Mouse (Mus musculus): ENCODE measurements around the gene Cct8l1.

DNA sequence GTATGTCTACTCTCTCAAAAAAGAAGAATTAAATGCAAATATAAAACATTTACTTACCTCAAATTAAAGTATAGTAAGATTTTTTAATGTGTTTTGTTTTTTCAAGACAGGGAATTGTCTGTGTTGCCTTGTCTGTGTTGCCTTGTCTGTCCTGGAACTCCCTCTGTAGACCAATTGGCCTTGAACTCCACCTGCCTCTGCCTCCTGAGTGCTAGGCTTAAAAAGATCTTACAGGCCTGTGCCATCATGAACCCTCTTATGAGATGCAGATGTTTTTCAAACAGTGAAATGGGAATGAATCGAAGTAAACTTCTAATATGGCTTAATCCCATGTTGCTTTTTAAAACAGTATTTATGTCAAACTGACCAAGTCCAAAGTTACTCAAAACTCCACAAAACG is 19.2 kb upstream of the Cct8l1 start:
- TF ChIP-seq EP300 (IDR thresholded peaks at IDR 0.05; ENCODE audit: low read depth): no peak
- TF ChIP-seq CTCF (IDR thresholded peaks at IDR 0.05; ENCODE audit: low read depth): no peak
